Mouse (Mus musculus) olfactory bulb, adult 2 months (tissue): ENCODE data around the gene Dennd5a.

Experiments used
- CTCF ChIP-seq: fragments of 200-500 bp; IDR thresholded peaks from 2 replicates; pipeline ENCODE4 v1.5.1; 2012; ENCODE audit warnings: low read depth, mild to moderate bottlenecking, low read length, moderate library complexity; ENCODE audit not compliant: insufficient read depth
- POLR2A ChIP-seq: fragments of 200-500 bp; IDR thresholded peaks from 2 replicates; pipeline ENCODE4 v1.6.1; 2012; ENCODE audit warnings: mild to moderate bottlenecking, low read depth, low read length, moderate library complexity; ENCODE audit not compliant: insufficient read depth

- TF ChIP-seq POLR2A = no peak
- no peak for TF ChIP-seq CTCF
Measured at GRCm38 (mm10) chr7:109967805-109968579, 7.7 kb upstream of the Dennd5a start.
